Mouse (Mus musculus): ENCODE measurements around the gene Vmn1r163. TPM values are rescaled to one million over a fixed set of nuclear protein-coding genes. Genes with fewer than 3 reads are reported as not detected.
"Not testable (repeated sequence)": the region's sequence is repeated elsewhere in the genome, so short reads cannot be mapped to it uniquely, and the experiment has no call there.

The Vmn1r163 gene
- polyA plus RNA-seq (2015; fragmentation: Nextera tagmentation; extraction: Ambion mirVana) = not detected in 2 replicates

- WGBS (ENCODE audit: insufficient replicate concordance) = no CpG with 5 or more reads among the region's 1 CpGs
- not testable (repeated sequence) for H3K27ac ChIP-seq (ENCODE audit: low read depth); H3K36me3 ChIP-seq (replicated peaks; ENCODE audit: insufficient read depth, low read length); H3K4me2 ChIP-seq (ENCODE audit: low read depth, low read length); H3K9me3 ChIP-seq (ENCODE audit: low read length); DNase-seq; H3K4me3 ChIP-seq (ENCODE audit: low read depth, low read length); H3K9ac ChIP-seq (replicated peaks); ATAC-seq; H3K27me3 ChIP-seq (ENCODE audit: insufficient read depth, low read length); H3K4me1 ChIP-seq (ENCODE audit: insufficient read depth)
These were observed at the start of gene Vmn1r163 for GRCm38 (mm10) chr7:23055240-23055639. Vmn1r163 (plus strand) TSS chr7:23055540.

- H3K27ac ChIP-seq (ENCODE audit: low read depth); ATAC-seq; H3K36me3 ChIP-seq (replicated peaks; ENCODE audit: insufficient read depth, low read length); H3K4me2 ChIP-seq (ENCODE audit: low read depth, low read length); H3K27me3 ChIP-seq (ENCODE audit: insufficient read depth, low read length); DNase-seq; H3K4me3 ChIP-seq (ENCODE audit: low read depth, low read length); H3K4me1 ChIP-seq (ENCODE audit: insufficient read depth); H3K9ac ChIP-seq (replicated peaks); H3K9me3 ChIP-seq (ENCODE audit: low read length): not testable (repeated sequence)
- WGBS (ENCODE audit: insufficient replicate concordance) = no CpG with 5 or more reads among the region's 3 CpGs
These were observed 35.5 kb upstream of the Vmn1r163 start, which contains the start of gene Gm4216 for GRCm38 (mm10) chr7:23019823-23020222. Gm4216 (minus strand) TSS chr7:23019923.

DNA sequence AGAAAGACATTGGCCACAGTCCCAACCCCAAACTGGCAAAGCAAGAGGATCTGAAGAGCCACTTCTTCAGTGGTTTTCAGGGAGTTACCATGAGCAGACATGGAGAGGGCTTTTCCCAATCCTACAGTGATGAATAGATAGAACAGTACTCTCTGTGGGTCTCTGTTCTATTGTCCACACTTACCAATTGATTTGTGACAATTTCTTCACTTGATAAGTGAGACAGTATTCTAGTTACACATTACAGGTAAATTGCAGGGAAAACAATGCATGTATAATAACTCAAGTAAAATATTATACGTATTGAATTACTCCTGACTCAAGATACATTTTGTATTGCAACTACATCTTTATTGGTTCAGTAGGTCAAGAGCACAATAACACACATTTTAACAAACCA is 12.0 kb downstream of the Vmn1r163 start, which contains the start of gene Gm8720:
Gene Gm8720, minus strand, starts transcription at position 101 of the 400 bp plus-strand sequence.
- H3K4me2 ChIP-seq (ENCODE audit: low read depth, low read length); H3K4me3 ChIP-seq (ENCODE audit: low read depth, low read length); ATAC-seq; H3K36me3 ChIP-seq (replicated peaks; ENCODE audit: insufficient read depth, low read length); DNase-seq; H3K27ac ChIP-seq (ENCODE audit: low read depth); H3K4me1 ChIP-seq (ENCODE audit: insufficient read depth); H3K27me3 ChIP-seq (ENCODE audit: insufficient read depth, low read length); H3K9ac ChIP-seq (replicated peaks); H3K9me3 ChIP-seq (ENCODE audit: low read length): not testable (repeated sequence)
- no CpG with 5 or more reads among the region's 1 CpGs for WGBS (ENCODE audit: insufficient replicate concordance)

Other genes with a start within 250 kb of the Vmn1r163 start
- gene Vmn1r159, start 211.9 kb upstream of the Vmn1r163 start, polyA plus RNA-seq (2015; fragmentation: Nextera tagmentation; extraction: Ambion mirVana) = not detected in 2 replicates
- gene Vmn1r160, start 184.3 kb upstream of the Vmn1r163 start, polyA plus RNA-seq (2015; fragmentation: Nextera tagmentation; extraction: Ambion mirVana) = not detected in 2 replicates
- gene Gm4214, start 70.9 kb upstream of the Vmn1r163 start, polyA plus RNA-seq (2015; fragmentation: Nextera tagmentation; extraction: Ambion mirVana) = not detected in 2 replicates
- not detected in 2 replicates for gene Gm4216, start 35.6 kb upstream of the Vmn1r163 start, polyA plus RNA-seq (2015; fragmentation: Nextera tagmentation; extraction: Ambion mirVana)
- gene Gm8720, start 11.9 kb downstream of the Vmn1r163 start, polyA plus RNA-seq (2015; fragmentation: Nextera tagmentation; extraction: Ambion mirVana) = not detected in 2 replicates
- gene Gm10662, start 88.9 kb downstream of the Vmn1r163 start, polyA plus RNA-seq (2015; fragmentation: Nextera tagmentation; extraction: Ambion mirVana) = not detected in 2 replicates
- gene Vmn1r165, start 161.8 kb downstream of the Vmn1r163 start, polyA plus RNA-seq (2015; fragmentation: Nextera tagmentation; extraction: Ambion mirVana) = not detected in 2 replicates
- gene Vmn1r166, start 196.1 kb downstream of the Vmn1r163 start, polyA plus RNA-seq (2015; fragmentation: Nextera tagmentation; extraction: Ambion mirVana) = not detected in 2 replicates
- not detected in 2 replicates for gene Gm6902, start 223.4 kb downstream of the Vmn1r163 start, polyA plus RNA-seq (2015; fragmentation: Nextera tagmentation; extraction: Ambion mirVana)
- gene Nlrp4e, start 245.7 kb downstream of the Vmn1r163 start, polyA plus RNA-seq (2015; fragmentation: Nextera tagmentation; extraction: Ambion mirVana) = not detected in 2 replicates